Mouse (Mus musculus) kidney, adult 2 months (tissue): ENCODE data around the gene Pced1a.

Source experiments
- CTCF ChIP-seq: fragments of 200-500 bp; conservative IDR thresholded peaks from 2 replicates; pipeline ENCODE4 v1.5.1; 2011; ENCODE audit warnings: low read depth, mild to moderate bottlenecking, control low read depth, low read length, moderate library complexity, mixed read lengths; ENCODE audit not compliant: insufficient read depth, insufficient read length
- POLR2A ChIP-seq: fragments of 200-500 bp; IDR thresholded peaks from one replicate; pipeline ENCODE4 v1.6.1; 2011; ENCODE audit warnings: low read depth, low read length, control low read depth

GRCm38 (mm10) chr2:130424126-130424853 is at the start of gene Pced1a, which contains the start of gene Vps16:
- TF ChIP-seq POLR2A = peak; percentile 75
- peak; percentile 50 for TF ChIP-seq CTCF
